Mouse (Mus musculus): ENCODE measurements around the gene Elovl5.
A peak's percentile ranks its signal among the peaks of the same experiment; 100 is the strongest.

DNA sequence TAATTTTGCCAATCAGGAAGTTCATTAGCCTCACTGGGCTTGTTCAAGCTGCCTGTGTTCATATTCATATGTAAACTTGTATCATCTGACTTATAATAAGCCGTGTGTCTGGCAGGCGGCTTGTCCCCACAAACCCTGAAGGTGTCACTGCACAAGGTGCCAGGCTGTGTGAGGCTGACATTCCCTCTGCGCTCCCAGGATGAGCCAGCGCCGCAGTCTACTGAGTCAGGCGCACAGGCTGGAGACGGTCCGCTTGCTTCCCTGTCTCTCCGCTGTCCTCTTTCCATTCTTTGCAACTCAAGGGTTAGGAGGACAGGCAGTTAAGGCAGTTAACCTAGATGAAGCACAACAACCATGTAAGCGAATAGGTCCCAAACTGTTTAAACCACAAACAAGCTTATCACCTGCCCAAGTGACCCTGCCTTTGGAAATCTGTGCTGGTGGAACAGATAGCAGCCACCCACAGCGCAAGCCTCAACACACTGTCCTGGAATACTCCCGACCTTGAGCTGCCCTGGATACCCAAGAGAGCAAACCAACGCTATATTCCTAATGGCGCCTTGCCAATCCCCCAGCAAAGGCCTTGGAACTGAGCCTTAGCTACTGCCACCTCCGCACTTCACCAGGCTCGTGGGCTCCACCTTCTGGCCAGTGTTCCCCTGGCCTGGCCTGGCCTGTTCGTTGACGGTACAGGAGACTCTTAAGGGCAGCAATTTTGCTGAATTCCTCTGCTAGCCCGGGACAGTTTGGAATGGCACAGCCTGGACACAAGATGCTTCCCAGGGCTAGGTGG lies 89.2 kb downstream of the Elovl5 start:
- TF ChIP-seq CTCF (IDR thresholded peaks at IDR 0.05; ENCODE audit: low read depth) (peak; percentile 99), EP300 (IDR thresholded peaks at IDR 0.05; ENCODE audit: low read depth) (no peak)
